Mouse (Mus musculus) CH12.LX (cell line): ENCODE data around the gene Cuedc2. TPM values are rescaled to one million over a fixed set of nuclear protein-coding genes. Genes with fewer than 3 reads are reported as not detected.
A peak's percentile ranks its signal among the peaks of the same experiment; 100 is the strongest.

Source experiments
- DNase-seq: peaks from one replicate; pipeline ENCODE4 v3.0.0-alpha.2; 2013; ENCODE audit errors: extremely low read depth
- H3K27ac ChIP-seq: 2 replicates; pipeline ENCODE4 v1.5.1; 2012; ENCODE audit warnings: low read depth, mild to moderate bottlenecking, control low read depth, moderate library complexity; ENCODE audit not compliant: insufficient read depth
- H3K27me3 ChIP-seq: replicated peaks from 2 replicates; pipeline ENCODE3; 2012; ENCODE audit warnings: inconsistent platforms
- H3K36me3 ChIP-seq, 2 experiments: replicated peaks in 1 of 2; 2 replicates each; pipeline versions ENCODE3 to v1.6.1; 2012; ENCODE audit warnings: inconsistent platforms in 1 of 2, low read length in 1 of 2, mild to moderate bottlenecking in 1 of 2, mixed read lengths in 1 of 2, moderate library complexity in 1 of 2; ENCODE audit not compliant: control insufficient read depth in 1 of 2, insufficient read depth in 1 of 2
- H3K4me1 ChIP-seq, 2 experiments: 2 replicates each; pipeline ENCODE4 v1.6.1; 2012; ENCODE audit warnings: inconsistent platforms in 1 of 2, moderate library complexity in 1 of 2; ENCODE audit not compliant: insufficient read depth in 2 of 2, control insufficient read depth in 1 of 2
- H3K4me2 ChIP-seq: 2 replicates; pipeline ENCODE4 v1.6.1; 2012; ENCODE audit warnings: low read depth, mild to moderate bottlenecking, control low read depth; ENCODE audit not compliant: poor library complexity, insufficient read depth, severe bottlenecking
- H3K4me3 ChIP-seq, 3 experiments: fragments of 150-350 bp in 1 of 3; sonication (generic) in 1 of 3; replicated peaks in 1 of 3; 2 replicates each; pipeline versions ENCODE3 to v1.5.1; 2011 to 2012; ENCODE audit warnings: low read depth in 2 of 3, low read length in 2 of 3, mild to moderate bottlenecking in 2 of 3, moderate library complexity in 2 of 3, control low read depth in 1 of 3, improper control_type of control experiment in 1 of 3, inconsistent platforms in 1 of 3, mixed read lengths in 1 of 3; ENCODE audit not compliant: poor library complexity in 1 of 3
- H3K79me2 ChIP-seq: replicated peaks from 2 replicates; pipeline ENCODE4 v1.6.1; 2012; ENCODE audit warnings: mild to moderate bottlenecking, moderate library complexity; ENCODE audit not compliant: control insufficient read depth, poor library complexity, insufficient read depth, severe bottlenecking; ENCODE audit errors: extremely low read depth
- H3K9ac ChIP-seq: 2 replicates; pipeline ENCODE4 v1.6.1; 2012; ENCODE audit warnings: low read depth, mild to moderate bottlenecking, control low read depth, moderate library complexity; ENCODE audit not compliant: insufficient read depth
- H3K9me3 ChIP-seq: replicated peaks from 2 replicates; pipeline ENCODE3; 2012; ENCODE audit warnings: low read length, inconsistent platforms, mixed read lengths
- CHD1 ChIP-seq: IDR thresholded peaks from 2 replicates; pipeline ENCODE4 v1.6.1; 2012; ENCODE audit warnings: low read depth, low read length, improper control_type of control experiment, inconsistent platforms
- CTCF ChIP-seq, 2 experiments: IDR thresholded peaks in 1 of 2; conservative IDR thresholded peaks in 1 of 2; 2 replicates each; pipeline ENCODE4 v1.5.1; 2011 to 2012; ENCODE audit warnings: low read depth in 2 of 2, low read length in 2 of 2, improper control_type of control experiment in 1 of 2, inconsistent platforms in 1 of 2, mild to moderate bottlenecking in 1 of 2, moderate library complexity in 1 of 2
- EP300 ChIP-seq: IDR thresholded peaks from 2 replicates; pipeline ENCODE4 v1.6.1; 2011; ENCODE audit warnings: low read length, improper control_type of control experiment
- ETS1 ChIP-seq: conservative IDR thresholded peaks from 2 replicates; pipeline ENCODE4 v1.6.1; 2012; ENCODE audit warnings: low read depth, mild to moderate bottlenecking, inconsistent platforms, low read length, improper control_type of control experiment, moderate library complexity
- GABPA ChIP-seq: IDR thresholded peaks from 2 replicates; pipeline ENCODE4 v1.6.1; 2012; ENCODE audit warnings: low read depth, low read length, improper control_type of control experiment, inconsistent platforms; ENCODE audit not compliant: insufficient replicate concordance
- HCFC1 ChIP-seq: IDR thresholded peaks from 2 replicates; pipeline ENCODE4 v1.6.1; 2012; ENCODE audit warnings: low read depth, mild to moderate bottlenecking, inconsistent platforms, low read length, improper control_type of control experiment
- IRF4 ChIP-seq: IDR thresholded peaks from 2 replicates; pipeline ENCODE4 v1.6.1; 2014; ENCODE audit warnings: low read depth, mild to moderate bottlenecking, inconsistent platforms, low read length, improper control_type of control experiment
- JUND ChIP-seq: conservative IDR thresholded peaks from 2 replicates; pipeline ENCODE4 v1.6.1; 2011; ENCODE audit warnings: low read depth, low read length, improper control_type of control experiment
- KAT2A ChIP-seq: IDR thresholded peaks from 2 replicates; pipeline ENCODE4 v1.6.1; 2012; ENCODE audit warnings: low read length, improper control_type of control experiment, inconsistent platforms; ENCODE audit not compliant: insufficient replicate concordance
- MAX ChIP-seq: IDR thresholded peaks from 2 replicates; pipeline ENCODE4 v1.6.1; 2011; ENCODE audit warnings: low read length, improper control_type of control experiment
- NRF1 ChIP-seq: IDR thresholded peaks from 2 replicates; pipeline ENCODE4 v1.6.1; 2014; ENCODE audit warnings: low read depth, mild to moderate bottlenecking, inconsistent platforms, low read length, improper control_type of control experiment, moderate library complexity
- RAD21 ChIP-seq: IDR thresholded peaks from 2 replicates; pipeline ENCODE4 v1.6.1; 2011; ENCODE audit warnings: low read depth, mild to moderate bottlenecking, low read length, improper control_type of control experiment, moderate library complexity
- TBP ChIP-seq: conservative IDR thresholded peaks from 2 replicates; pipeline ENCODE4 v1.6.1; 2011; ENCODE audit warnings: low read depth, low read length, improper control_type of control experiment
- TCF12 ChIP-seq: IDR thresholded peaks from 2 replicates; pipeline ENCODE4 v1.6.1; 2014; ENCODE audit warnings: low read depth, mild to moderate bottlenecking, inconsistent platforms, low read length, improper control_type of control experiment
- UBTF ChIP-seq: IDR thresholded peaks from 2 replicates; pipeline ENCODE4 v1.6.1; 2012; ENCODE audit warnings: low read depth, mild to moderate bottlenecking, inconsistent platforms, low read length, improper control_type of control experiment, moderate library complexity
- ZC3H11A ChIP-seq: IDR thresholded peaks from 2 replicates; pipeline ENCODE4 v1.6.1; 2012; ENCODE audit warnings: low read depth, mild to moderate bottlenecking, inconsistent platforms, low read length, improper control_type of control experiment
- dilution Hi-C: fragments of 300-500 bp; cut with MboI; formaldehyde crosslinking; loops from 2 replicates; pipeline ENCODE4 v1.14.3; 2020; ENCODE audit warnings: low sequenced_read_pairs; ENCODE audit not compliant: extremely low pct_unique_long_range_greater_than_20kb, extremely low pct_ligation_motif_present
- in situ Hi-C: fragments of 300-500 bp; cut with MboI; formaldehyde crosslinking; loops from 3 replicates; pipeline ENCODE4 v1.14.3; 2019; ENCODE audit warnings: low sequenced_read_pairs, low pct_ligation_motif_present, low pct_unique_long_range_greater_than_20kb, mixed read lengths
- polyA plus RNA-seq: library from polyadenylated mRNA; unstranded; fragments of >175 nt; gene quantifications from 2 replicates; pipeline ENCODE4 v1.2.1, GENCODE M21; 2012; ENCODE audit warnings: low read depth; ENCODE audit not compliant: insufficient read length
- total RNA-seq, 2 experiments: library from RNA; depleted of rRNA; stranded (reverse); fragments of 300-350 nt in 1 of 2; fragments of >200 nt in 1 of 2; gene quantifications; 2 replicates each; pipeline ENCODE4 v1.2.3; 2012 to 2014

Cuedc2 gene
- total and polyA plus RNA-seq, 3 experiments: 94.4 to 117 (median 102) TPM

GRCm38 (mm10) chr19:46315752-46316610 is 22.5 kb downstream of the Cuedc2 start (continued):
- TF ChIP-seq IRF4 (no peak), ETS1 (peak; percentile 63), JUND (no peak), EP300 (0 out of 2 replicates have a peak, but pooled peaks have one; percentile 17), TBP (no peak), CHD1 (no peak), CTCF (conservative IDR thresholded peaks at IDR 0.05 in 1 of 2, IDR thresholded peaks at IDR 0.05 in 1 of 2; ENCODE audit: low read depth in 2 of 2, low read length in 2 of 2) (no peak), GABPA (no peak), TCF12 (0 out of 2 replicates have a peak, but pooled peaks have one; percentile 35), UBTF (no peak), RAD21 (no peak), ZC3H11A (no peak), MAX (no peak), KAT2A (no peak)

DNA sequence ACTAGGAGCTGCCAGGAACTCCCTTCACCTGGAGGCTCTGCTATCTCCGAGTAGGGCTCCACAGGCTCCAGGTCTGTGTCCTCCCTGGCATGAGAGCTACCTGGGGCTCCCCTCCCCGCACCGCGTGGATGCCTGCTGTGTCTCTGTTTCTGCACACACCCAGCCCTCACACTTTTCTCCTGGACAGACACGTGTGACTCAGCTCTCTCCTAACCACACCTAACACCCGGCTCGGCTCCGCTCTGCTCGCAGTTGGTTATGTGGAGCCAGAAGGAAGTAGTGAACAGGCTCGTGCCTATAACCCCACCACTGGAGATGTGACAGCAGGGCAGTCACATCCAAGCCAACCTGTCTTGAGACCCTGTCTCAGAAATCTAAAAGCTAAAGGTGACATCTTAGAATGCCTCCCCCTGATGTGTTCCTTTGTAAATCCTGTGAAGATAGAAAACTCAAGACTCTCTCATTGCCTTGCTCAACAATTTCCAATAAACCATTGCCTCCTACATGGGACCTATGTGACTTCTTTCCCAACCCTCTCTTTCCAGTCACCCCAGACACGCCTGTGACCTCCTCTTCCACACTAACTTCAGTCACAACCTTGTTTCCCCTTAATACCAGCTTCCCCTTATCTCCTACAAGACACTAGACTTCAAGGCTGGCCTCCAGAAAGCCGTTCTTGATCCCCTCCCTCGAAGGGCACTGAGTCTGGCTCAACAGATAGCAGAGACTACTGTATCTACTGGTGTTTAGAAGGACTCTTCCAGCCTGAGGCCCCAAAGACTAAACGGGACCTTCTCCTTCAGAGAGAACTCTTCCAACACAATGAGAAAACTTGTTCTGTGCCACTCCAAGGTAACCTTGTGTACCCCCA is 23.4 kb downstream of the Cuedc2 start:
- Histone ChIP-seq H3K27me3 (no peaks in the 10 kb centered on the region), H3K4me3 (no peak overlapping the region), H3K79me2 (no peaks in the 10 kb centered on the region), H3K4me2 (no peak overlapping the region), H3K9ac (no peak overlapping the region), H3K9me3 (peaks cover 8% of the 10 kb centered on the region), H3K36me3 (peaks cover 44 to 68% of the 10 kb centered on the region in 2 experiments), H3K27ac (no peak overlapping the region), H3K4me1 (peaks cover 0 to 58% of the 10 kb centered on the region in 2 experiments; a peak in 2 of 4 replicates)
- TF ChIP-seq NRF1: no peak
- no peak for TF ChIP-seq ZC3H11A
- in situ Hi-C loops: no loop called here
- no peak for DNase-seq
- dilution Hi-C loops: no loop called here

- no peak overlapping the region for H3K27ac ChIP-seq
- DNase-seq: no peak
- H3K4me3 ChIP-seq: no peak overlapping the region
- no peaks in the 10 kb centered on the region for H3K79me2 ChIP-seq
- H3K27me3 ChIP-seq: no peaks in the 10 kb centered on the region
- TF ChIP-seq HCFC1: no peak
- H3K36me3 ChIP-seq: peaks cover 53 to 78% of the 10 kb centered on the region in 2 experiments
- in situ Hi-C loops: no loop called here
- no peak overlapping the region for H3K9ac ChIP-seq
- dilution Hi-C loops: no loop called here
- no peak overlapping the region for H3K4me2 ChIP-seq
- peaks cover 8% of the 10 kb centered on the region for H3K9me3 ChIP-seq
- peaks cover 0 to 57% of the 10 kb centered on the region in 2 experiments; a peak in 2 of 4 replicates for H3K4me1 ChIP-seq
These were observed 24.3 kb downstream of the Cuedc2 start for GRCm38 (mm10) chr19:46314151-46314601.
